Mouse (Mus musculus): ENCODE results near the gene Sec61g. TPM values are rescaled to one million over a fixed set of nuclear protein-coding genes. Genes with fewer than 3 reads are reported as not detected.
"Not testable (repeated sequence)": the region's sequence is repeated elsewhere in the genome, so short reads cannot be mapped to it uniquely, and the experiment has no call there.

Sec61g gene
- polyA plus RNA-seq, 1 experiment from 2014 or later: 34.8 TPM

DNA sequence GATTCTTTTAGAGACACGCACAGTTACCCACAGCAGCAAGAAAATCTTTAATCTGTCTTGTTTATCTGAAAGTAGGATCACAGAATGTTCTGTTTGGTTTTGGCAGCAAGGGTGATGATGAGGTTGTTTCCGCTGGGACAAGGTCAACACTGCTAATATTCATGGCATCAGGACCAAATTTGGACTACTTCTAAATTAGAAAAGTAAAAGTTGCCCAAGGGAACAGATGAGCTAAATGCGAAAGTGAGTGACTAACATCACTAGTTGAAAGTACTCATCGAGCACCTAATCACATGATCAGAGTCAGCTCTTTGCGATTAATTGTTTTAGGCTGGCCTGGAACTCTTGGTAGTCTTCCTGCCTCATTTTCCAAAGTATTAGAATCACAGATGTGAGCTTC lies 20.1 kb upstream of the Sec61g start:
- TF ChIP-seq CTCF (IDR thresholded peaks at IDR 0.05; ENCODE audit: low read depth): no peak
- Histone ChIP-seq H3K27me3 (replicated peaks; ENCODE audit: control insufficient read depth, insufficient read depth, low read length) (no peaks in the 10 kb centered on the region), H3K9ac (ENCODE audit: low read depth, low read length) (no peak overlapping the region), H3K4me2 (replicated peaks; ENCODE audit: low read depth) (no peak overlapping the region), H3K4me1 (replicated peaks; ENCODE audit: control insufficient read depth, insufficient read depth, low read length) (no peaks in the 10 kb centered on the region), H3K27ac (ENCODE audit: low read depth, low read length) (no peak overlapping the region), H3K36me3 (ENCODE audit: control insufficient read depth, insufficient read depth) (no peaks in the 10 kb centered on the region), H3K4me3 (ENCODE audit: low read depth, low read length) (no peak overlapping the region), H3K9me3 (ENCODE audit: control insufficient read depth) (no peaks in the 10 kb centered on the region)
- no peak for ATAC-seq
- 91% methylated on average over 5 of the region's 5 CpGs for WGBS

- Histone ChIP-seq H3K4me1 (replicated peaks; ENCODE audit: control insufficient read depth, insufficient read depth, low read length) (no peaks in the 10 kb centered on the region), H3K4me2 (replicated peaks; ENCODE audit: low read depth) (no peak overlapping the region), H3K36me3 (ENCODE audit: control insufficient read depth, insufficient read depth) (no peaks in the 10 kb centered on the region), H3K27ac (ENCODE audit: low read depth, low read length) (no peak overlapping the region), H3K9ac (ENCODE audit: low read depth, low read length) (no peak overlapping the region), H3K4me3 (ENCODE audit: low read depth, low read length) (no peak overlapping the region), H3K27me3 (replicated peaks; ENCODE audit: control insufficient read depth, insufficient read depth, low read length) (no peaks in the 10 kb centered on the region), H3K9me3 (ENCODE audit: control insufficient read depth) (no peaks in the 10 kb centered on the region)
- no peak for ATAC-seq
- WGBS: 89% methylated on average over 5 of the region's 5 CpGs
- no peak for TF ChIP-seq CTCF (IDR thresholded peaks at IDR 0.05; ENCODE audit: low read depth)
Observed at GRCm38 (mm10) chr11:16527743-16528142, 19.5 kb upstream of the Sec61g start.

DNA sequence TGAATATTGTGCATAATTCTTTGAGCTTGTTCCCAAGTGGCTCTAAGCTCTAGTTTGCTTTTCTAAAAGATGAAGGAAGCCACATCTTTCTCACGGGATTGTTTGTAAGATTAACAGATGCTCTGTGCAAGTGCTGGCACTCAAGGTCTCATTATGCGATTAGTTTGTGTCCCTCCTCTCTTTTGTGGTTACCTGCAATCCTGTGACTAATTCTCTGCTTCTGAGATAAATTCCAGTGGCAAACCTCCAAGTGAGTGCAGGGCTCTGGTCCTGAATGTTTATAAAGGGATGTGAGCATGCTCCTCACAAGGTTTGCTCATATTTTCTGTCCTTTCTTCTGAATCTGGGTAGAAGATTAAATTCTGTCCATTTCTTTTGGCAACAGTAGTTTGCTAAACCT lies 18.2 kb upstream of the Sec61g start:
- no peak for ATAC-seq
- Histone ChIP-seq H3K9ac (ENCODE audit: low read depth, low read length) (no peak overlapping the region), H3K4me1 (replicated peaks; ENCODE audit: control insufficient read depth, insufficient read depth, low read length) (no peaks in the 10 kb centered on the region), H3K27ac (ENCODE audit: low read depth, low read length) (no peak overlapping the region), H3K36me3 (ENCODE audit: control insufficient read depth, insufficient read depth) (no peaks in the 10 kb centered on the region), H3K27me3 (replicated peaks; ENCODE audit: control insufficient read depth, insufficient read depth, low read length) (no peaks in the 10 kb centered on the region), H3K4me3 (ENCODE audit: low read depth, low read length) (no peak overlapping the region), H3K4me2 (replicated peaks; ENCODE audit: low read depth) (no peak overlapping the region), H3K9me3 (ENCODE audit: control insufficient read depth) (no peaks in the 10 kb centered on the region)
- TF ChIP-seq CTCF (IDR thresholded peaks at IDR 0.05; ENCODE audit: low read depth): no peak
- 62% methylated on average over 2 of the region's 2 CpGs for WGBS

DNA sequence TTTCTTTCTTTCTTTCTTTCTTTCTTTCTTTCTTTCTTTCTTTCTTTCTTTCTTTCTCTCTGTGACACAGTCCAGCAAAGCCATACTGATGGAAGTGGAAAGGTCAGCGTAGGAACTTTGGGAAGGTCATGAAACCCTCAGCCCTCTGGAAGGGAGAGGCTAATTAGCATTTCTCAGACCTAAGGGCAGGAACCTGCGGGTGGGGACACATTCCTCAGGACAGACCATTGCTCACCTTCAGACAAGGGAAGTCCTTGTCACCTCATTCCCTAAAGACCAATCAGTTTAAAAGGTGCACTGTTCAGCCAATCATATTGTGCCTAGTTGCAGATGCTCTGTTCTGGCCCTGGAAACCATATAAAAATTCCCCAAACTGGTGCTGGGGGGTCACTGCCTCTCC lies 17.4 kb upstream of the Sec61g start:
- WGBS: 62% methylated on average over 2 of the region's 2 CpGs
- Histone ChIP-seq H3K27me3 (replicated peaks; ENCODE audit: control insufficient read depth, insufficient read depth, low read length) (no peaks in the 10 kb centered on the region), H3K27ac (ENCODE audit: low read depth, low read length) (no peak overlapping the region), H3K36me3 (ENCODE audit: control insufficient read depth, insufficient read depth) (no peaks in the 10 kb centered on the region), H3K4me3 (ENCODE audit: low read depth, low read length) (no peak overlapping the region), H3K9ac (ENCODE audit: low read depth, low read length) (no peak overlapping the region), H3K4me1 (replicated peaks; ENCODE audit: control insufficient read depth, insufficient read depth, low read length) (no peaks in the 10 kb centered on the region), H3K9me3 (ENCODE audit: control insufficient read depth) (no peaks in the 10 kb centered on the region), H3K4me2 (replicated peaks; ENCODE audit: low read depth) (no peak overlapping the region)
- no peak for ATAC-seq
- no peak for TF ChIP-seq CTCF (IDR thresholded peaks at IDR 0.05; ENCODE audit: low read depth)

GRCm38 (mm10) chr11:16524917-16525640 lies 16.8 kb upstream of the Sec61g start:
- H3K4me3 ChIP-seq (ENCODE audit: low read depth, low read length): no peak overlapping the region
- 42% methylated on average over 3 of the region's 3 CpGs for WGBS
- no peaks in the 10 kb centered on the region for H3K27me3 ChIP-seq (replicated peaks; ENCODE audit: control insufficient read depth, insufficient read depth, low read length)
- no peak overlapping the region for H3K4me2 ChIP-seq (replicated peaks; ENCODE audit: low read depth)
- peak; percentile 70 for TF ChIP-seq CTCF (IDR thresholded peaks at IDR 0.05; ENCODE audit: low read depth)
- no peaks in the 10 kb centered on the region for H3K36me3 ChIP-seq (ENCODE audit: control insufficient read depth, insufficient read depth)
- no peak overlapping the region for H3K27ac ChIP-seq (ENCODE audit: low read depth, low read length)
- H3K9me3 ChIP-seq (ENCODE audit: control insufficient read depth): no peaks in the 10 kb centered on the region
- no peak overlapping the region for H3K9ac ChIP-seq (ENCODE audit: low read depth, low read length)
- H3K4me1 ChIP-seq (replicated peaks; ENCODE audit: control insufficient read depth, insufficient read depth, low read length): no peaks in the 10 kb centered on the region
- ATAC-seq: no peak

DNA sequence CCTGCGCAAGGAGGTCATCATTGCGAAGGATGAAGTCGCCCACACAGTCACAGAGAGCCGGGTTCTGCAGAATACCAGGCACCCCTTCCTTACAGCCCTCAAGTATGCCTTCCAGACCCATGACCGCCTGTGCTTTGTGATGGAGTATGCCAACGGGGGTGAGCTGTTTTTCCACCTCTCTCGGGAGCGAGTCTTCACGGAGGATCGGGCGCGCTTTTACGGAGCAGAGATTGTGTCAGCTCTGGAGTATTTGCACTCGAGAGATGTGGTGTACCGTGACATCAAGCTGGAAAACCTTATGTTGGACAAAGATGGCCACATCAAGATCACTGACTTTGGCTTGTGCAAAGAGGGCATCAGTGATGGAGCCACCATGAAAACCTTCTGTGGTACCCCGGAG lies 6.8 kb upstream of the Sec61g start:
- not testable (repeated sequence) for H3K4me2 ChIP-seq (replicated peaks; ENCODE audit: low read depth); H3K4me3 ChIP-seq (ENCODE audit: low read depth, low read length); H3K4me1 ChIP-seq (replicated peaks; ENCODE audit: control insufficient read depth, insufficient read depth, low read length); H3K9ac ChIP-seq (ENCODE audit: low read depth, low read length); H3K9me3 ChIP-seq (ENCODE audit: control insufficient read depth); H3K36me3 ChIP-seq (ENCODE audit: control insufficient read depth, insufficient read depth); H3K27me3 ChIP-seq (replicated peaks; ENCODE audit: control insufficient read depth, insufficient read depth, low read length); ATAC-seq; H3K27ac ChIP-seq (ENCODE audit: low read depth, low read length)
- WGBS: 94% methylated on average over 16 of the region's 16 CpGs

DNA sequence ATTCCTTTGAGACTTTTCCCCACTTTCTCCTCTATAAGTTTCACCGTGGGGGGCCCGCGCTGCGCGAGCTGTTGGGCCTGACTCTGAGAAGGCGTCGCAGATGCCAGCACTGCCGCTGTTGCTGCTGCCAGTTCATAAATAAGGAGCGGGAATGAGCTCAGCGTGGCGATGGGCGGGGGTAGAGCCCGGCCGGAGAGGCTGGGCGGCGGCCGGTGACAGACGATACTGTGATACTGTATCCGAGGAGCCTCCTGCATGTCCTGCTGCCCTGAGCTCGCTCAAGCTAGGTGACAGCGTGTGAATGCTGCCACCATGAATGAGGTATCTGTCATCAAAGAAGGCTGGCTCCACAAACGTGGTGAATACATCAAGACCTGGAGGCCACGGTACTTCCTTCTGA lies 5.9 kb upstream of the Sec61g start:
- H3K36me3 ChIP-seq (ENCODE audit: control insufficient read depth, insufficient read depth); H3K9ac ChIP-seq (ENCODE audit: low read depth, low read length); ATAC-seq; H3K9me3 ChIP-seq (ENCODE audit: control insufficient read depth); H3K27ac ChIP-seq (ENCODE audit: low read depth, low read length); H3K4me3 ChIP-seq (ENCODE audit: low read depth, low read length); H3K4me2 ChIP-seq (replicated peaks; ENCODE audit: low read depth); H3K27me3 ChIP-seq (replicated peaks; ENCODE audit: control insufficient read depth, insufficient read depth, low read length); H3K4me1 ChIP-seq (replicated peaks; ENCODE audit: control insufficient read depth, insufficient read depth, low read length): not testable (repeated sequence)
- WGBS: 65% methylated on average over 23 of the region's 23 CpGs

Data from intestine, postnatal 0 days (tissue).